Mouse (Mus musculus) gastrocnemius, postnatal 36 days (tissue): ENCODE results near the gene Hjurp. TPM values are rescaled to one million over a fixed set of nuclear protein-coding genes. Genes with fewer than 3 reads are reported as not detected.

Experiments used
- DNase-seq, 2 experiments: peaks; one replicate each; pipeline ENCODE4 v3.0.0; 2022
- intact Hi-C: fragments of 180-260 bp; cut with DNase I; formaldehyde crosslinking; loops from one replicate; pipeline ENCODE4 v1.15.1; 2025
- total RNA-seq, 2 experiments: library from RNA; stranded (reverse); gene quantifications; 2 replicates each; pipeline ENCODE4 v1.2.3; 2021

The Hjurp gene
- total RNA-seq, 2 experiments from 2014 or later = 7.3 to 8.1 TPM

DNA sequence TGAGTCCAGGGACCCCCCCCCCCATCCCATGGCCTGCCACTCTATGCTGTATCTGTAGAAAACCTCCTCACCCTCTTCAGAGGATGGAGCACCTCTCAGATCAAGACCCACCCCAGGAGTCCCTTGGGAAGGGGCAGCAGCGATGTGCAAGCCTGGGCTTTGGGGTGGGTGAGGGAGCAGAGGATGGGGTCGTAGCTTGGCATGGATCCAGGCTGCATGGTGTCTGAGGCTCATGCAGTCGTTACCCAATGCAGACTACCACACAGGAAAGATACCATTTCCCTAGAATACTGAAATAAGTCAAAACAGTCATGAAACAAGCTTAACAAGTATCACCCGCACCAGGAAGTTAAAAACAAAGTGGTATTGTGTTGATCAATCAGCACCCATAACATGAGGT lies 28.8 kb downstream of the Hjurp start:
- no peak for DNase-seq
- intact Hi-C loops = no loop called here

GRCm38 (mm10) chr1:88247660-88248059 lies 29.8 kb downstream of the Hjurp start:
- intact Hi-C loops = no loop called here
- no peak for DNase-seq

DNA sequence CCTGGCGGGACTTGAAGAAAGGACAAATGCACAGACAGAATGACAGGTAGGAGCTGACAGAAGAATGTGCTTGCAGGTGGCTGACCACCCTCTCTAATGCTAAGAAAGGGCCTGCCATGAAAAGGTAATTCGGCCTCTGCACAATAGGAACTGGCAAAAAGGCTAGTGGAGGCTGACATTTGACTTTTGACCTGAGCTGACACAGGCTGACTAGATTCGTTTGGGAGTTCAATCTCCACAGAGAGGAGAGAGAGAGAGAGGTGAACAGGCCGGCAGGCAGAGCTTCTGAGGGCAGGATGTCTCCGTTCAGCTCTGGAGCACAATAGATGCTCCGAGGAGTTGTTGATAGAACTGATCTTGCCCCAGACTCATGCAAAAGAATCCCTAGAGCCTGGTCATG lies 31.0 kb downstream of the Hjurp start:
- intact Hi-C loops = no loop called here
- DNase-seq = no peak

- no peak for DNase-seq
- intact Hi-C loops = no loop called here
Observed at GRCm38 (mm10) chr1:88245881-88246280, 31.6 kb downstream of the Hjurp start.

- intact Hi-C loops = no loop called here
- peak in 1 of 2 experiments; percentile 20 for DNase-seq
Observed at GRCm38 (mm10) chr1:88243861-88244260, 33.6 kb downstream of the Hjurp start.

DNA sequence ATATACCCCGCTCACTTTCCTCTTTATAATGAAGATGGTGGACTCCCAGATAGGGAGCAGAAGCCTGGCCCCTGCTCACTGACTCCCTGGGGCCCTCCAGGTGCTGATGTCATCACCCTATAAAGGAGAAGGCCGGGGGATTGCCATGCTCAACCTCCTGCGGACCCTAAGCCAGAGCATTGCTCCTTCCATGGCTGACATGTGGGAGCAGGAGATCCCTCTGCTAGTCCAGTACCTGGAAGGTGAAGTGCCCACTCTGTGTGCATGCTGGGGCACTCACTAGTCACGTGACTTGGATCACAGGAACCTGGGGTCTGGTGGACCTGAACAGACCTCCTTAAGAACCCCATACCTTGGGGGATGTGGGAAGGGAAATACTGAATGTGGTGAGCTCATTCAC lies 36.9 kb downstream of the Hjurp start:
- DNase-seq = peak in 1 of 2 experiments; percentile 30
- intact Hi-C loops = no loop called here

- intact Hi-C loops = no loop called here
- peak in 1 of 2 experiments; percentile 18 for DNase-seq
Observed at GRCm38 (mm10) chr1:88240072-88240471, 37.4 kb downstream of the Hjurp start.

- no peak for DNase-seq
- intact Hi-C loops = no loop called here
Observed at GRCm38 (mm10) chr1:88238771-88239170, 38.7 kb downstream of the Hjurp start.

DNA sequence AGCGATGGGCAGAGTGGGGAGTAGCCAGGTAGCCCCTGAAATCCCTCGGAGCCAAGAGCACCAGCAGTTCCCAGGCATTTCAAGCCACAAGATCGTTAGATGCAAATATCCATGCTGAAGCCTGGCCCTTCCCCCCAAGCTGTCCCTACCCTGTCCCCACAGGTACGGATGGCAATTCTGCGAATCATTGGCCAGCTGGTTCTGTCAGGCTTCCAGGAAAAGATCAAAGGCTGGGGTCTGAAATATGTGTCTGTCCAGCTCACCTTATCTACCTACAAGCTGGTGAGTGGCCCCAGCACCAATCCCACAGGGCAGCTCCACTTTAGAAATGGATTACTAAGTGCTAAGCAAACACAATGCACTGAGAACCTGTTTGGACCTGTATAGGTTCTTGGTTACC lies 40.1 kb downstream of the Hjurp start:
- DNase-seq = peak in 1 of 2 experiments; percentile 31
- intact Hi-C loops = no loop called here

GRCm38 (mm10) chr1:88235894-88236415 lies 41.5 kb downstream of the Hjurp start:
- DNase-seq = no peak
- intact Hi-C loops = no loop called here

GRCm38 (mm10) chr1:88235046-88235893 lies 42.2 kb downstream of the Hjurp start:
- intact Hi-C loops = no loop called here
- DNase-seq = peak in 1 of 2 experiments; percentile 38

DNA sequence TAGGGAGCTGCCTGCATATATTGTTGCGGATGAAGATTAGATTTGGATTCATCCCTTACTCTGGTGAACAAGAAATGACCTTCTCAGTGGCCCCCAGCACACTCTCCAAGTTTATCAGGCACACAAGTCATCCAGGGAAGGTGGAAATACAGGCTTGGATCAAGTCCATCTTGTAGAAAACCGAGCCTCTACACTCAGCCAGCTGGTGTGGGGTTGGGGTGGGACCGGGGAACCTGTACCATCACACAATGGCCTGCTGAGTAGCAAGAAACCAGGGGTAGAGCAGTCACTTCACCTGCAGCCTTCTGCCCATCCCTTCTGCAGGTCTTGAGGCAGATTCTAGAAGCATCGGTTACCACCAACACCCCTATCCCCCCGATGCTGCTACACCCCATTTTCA lies 42.8 kb downstream of the Hjurp start:
- peak in 1 of 2 experiments; percentile 19 for DNase-seq
- intact Hi-C loops = no loop called here

DNA sequence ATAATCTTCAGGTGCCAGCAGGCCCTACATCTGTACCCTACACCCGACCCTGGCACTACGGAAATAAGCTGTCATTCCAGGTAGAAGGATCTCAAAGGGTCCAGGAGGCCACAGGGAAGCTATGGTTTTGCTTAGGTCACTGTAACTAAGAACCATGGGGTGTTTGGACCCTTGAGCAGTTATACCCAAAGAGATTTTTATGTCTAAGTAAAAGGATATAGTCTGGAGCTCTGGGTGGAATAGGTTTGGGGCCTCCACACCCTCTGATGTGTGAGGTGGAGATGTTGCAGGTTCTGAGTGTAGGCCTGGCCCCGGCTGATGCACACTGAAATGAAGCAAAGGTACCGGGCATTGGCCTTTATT lies 43.2 kb downstream of the Hjurp start:
- DNase-seq = no peak
- intact Hi-C loops = no loop called here

GRCm38 (mm10) chr1:88233421-88234247 lies 43.8 kb downstream of the Hjurp start:
- intact Hi-C loops = no loop called here

GRCm38 (mm10) chr1:88232664-88233380 lies 44.6 kb downstream of the Hjurp start:
- intact Hi-C loops = no loop called here
- peak; percentile 3 to 17 for DNase-seq

More at GRCm38 (mm10) chr1:88233421-88234247, 43.8 kb downstream of the Hjurp start:
- DNase-seq = peak; percentile 3 to 39

GRCm38 (mm10) chr1:88231803-88232499 lies 45.5 kb downstream of the Hjurp start:
- intact Hi-C loops = no loop called here
- peak; percentile 4 to 15 for DNase-seq

- peak in 1 of 2 experiments; percentile 10 for DNase-seq
Observed at GRCm38 (mm10) chr1:88230981-88231802, 46.2 kb downstream of the Hjurp start.

DNA sequence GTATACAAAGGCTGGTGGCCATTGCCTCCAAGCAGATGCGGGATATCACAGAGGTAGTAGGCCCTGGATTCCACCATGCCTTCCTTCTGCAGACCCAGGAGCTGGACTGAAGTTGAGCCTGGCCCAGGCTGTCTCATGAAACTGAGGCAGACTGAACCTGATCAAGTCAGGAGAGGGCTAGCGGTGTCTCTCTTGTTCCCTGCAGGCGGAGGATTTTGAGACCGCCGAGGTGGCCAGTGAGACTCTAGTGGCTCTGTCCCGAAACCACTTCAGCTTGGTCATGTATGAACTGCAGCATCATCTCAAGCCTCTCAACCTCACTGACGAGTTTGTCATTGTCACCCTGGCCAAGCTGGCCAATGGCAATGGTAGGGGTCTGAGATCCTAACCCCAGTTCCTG lies 47.0 kb downstream of the Hjurp start:
- DNase-seq = peak in 1 of 2 experiments; percentile 6
- intact Hi-C loops = no loop called here

More at GRCm38 (mm10) chr1:88230981-88231802, 46.2 kb downstream of the Hjurp start:
- intact Hi-C loops = no loop called here

- peak in 1 of 2 experiments; percentile 5 for DNase-seq
- intact Hi-C loops = no loop called here
Observed at GRCm38 (mm10) chr1:88229986-88230385, 47.4 kb downstream of the Hjurp start.
